Mouse (Mus musculus): ENCODE data around the gene Gm21992.

- TF ChIP-seq CTCF (IDR thresholded peaks at IDR 0.05; ENCODE audit: low read depth, low read length) (no peak), POLR2A (IDR thresholded peaks at IDR 0.05; ENCODE audit: borderline replicate concordance, low read depth, low read length) (no peak)
Measured at GRCm38 (mm10) chr19:4762876-4763275, 48.5 kb downstream of the Gm21992 start.
